Mouse (Mus musculus) layer of hippocampus, adult 2 months (tissue): ENCODE results near the gene Hspb6. TPM values are rescaled to one million over a fixed set of nuclear protein-coding genes. Genes with fewer than 3 reads are reported as not detected.

Experiments
- DNase-seq, 2 experiments: peaks; one replicate each; pipeline ENCODE4 v3.0.0; 2022; ENCODE audit warnings: low spot score in 2 of 2
- H3K27ac ChIP-seq: fragments of 200-600 bp; 2 replicates; pipeline ENCODE4 v1.8.1; 2022
- H3K4me3 ChIP-seq: fragments of 200-600 bp; 2 replicates; pipeline ENCODE4 v1.8.1; 2022; ENCODE audit warnings: mild to moderate bottlenecking
- CTCF ChIP-seq: fragments of 200-600 bp; conservative IDR thresholded peaks from 2 replicates; pipeline ENCODE4 v1.8.1; 2022; ENCODE audit warnings: antibody characterized with exemption, mild to moderate bottlenecking, moderate library complexity
- total RNA-seq, 2 experiments: library from RNA; stranded (reverse); gene quantifications; 2 replicates each; pipeline ENCODE4 v1.2.3; 2021

Gene Hspb6
- total RNA-seq, 2 experiments from 2014 or later = 2.7 to 4.8 TPM

DNA sequence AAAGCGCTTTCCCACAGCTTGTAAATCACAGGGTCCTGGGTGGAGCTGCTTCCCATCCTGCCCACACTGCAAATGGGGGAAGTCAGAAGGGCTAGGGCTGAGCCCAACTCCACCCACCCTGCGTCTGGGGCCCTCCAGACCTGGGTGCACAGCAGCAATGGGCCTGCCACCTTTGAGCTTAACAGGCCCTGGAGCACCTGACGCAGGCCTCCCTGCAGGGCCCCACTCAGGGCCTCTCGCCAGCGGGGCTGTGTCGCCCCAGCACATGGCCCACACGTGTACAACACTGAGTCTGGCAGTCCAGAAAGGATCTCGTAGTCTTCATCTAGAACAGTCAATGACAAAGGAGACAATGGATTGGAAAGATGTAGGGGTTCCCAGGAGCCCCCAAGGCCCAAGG is 28.0 kb downstream of the Hspb6 start:
- no peak overlapping the region for H3K27ac ChIP-seq

GRCm38 (mm10) chr7:30581547-30581946 is 29.6 kb downstream of the Hspb6 start:
- no peak for TF ChIP-seq CTCF
- no peak for DNase-seq
- Histone ChIP-seq H3K4me3 (no peak overlapping the region), H3K27ac (no peak overlapping the region)

More for the DNA sequence above, 28.0 kb downstream of the Hspb6 start:
- no peak for DNase-seq
- no peak for TF ChIP-seq CTCF
- no peak overlapping the region for H3K4me3 ChIP-seq

- Histone ChIP-seq H3K27ac (no peak overlapping the region), H3K4me3 (no peak overlapping the region)
- no peak for TF ChIP-seq CTCF
- DNase-seq = no peak
Observed at GRCm38 (mm10) chr7:30584339-30584738, 32.4 kb downstream of the Hspb6 start.

- Histone ChIP-seq H3K27ac (no peak overlapping the region), H3K4me3 (no peak overlapping the region)
- DNase-seq = no peak
- no peak for TF ChIP-seq CTCF
Observed at GRCm38 (mm10) chr7:30585170-30585569, 33.2 kb downstream of the Hspb6 start.

- TF ChIP-seq CTCF = no peak
- no peak for DNase-seq
- H3K27ac ChIP-seq = no peak overlapping the region
- no peak overlapping the region; the same call in 1 of the 2 replicates for H3K4me3 ChIP-seq
Observed at GRCm38 (mm10) chr7:30586455-30587020, 34.6 kb downstream of the Hspb6 start.

DNA sequence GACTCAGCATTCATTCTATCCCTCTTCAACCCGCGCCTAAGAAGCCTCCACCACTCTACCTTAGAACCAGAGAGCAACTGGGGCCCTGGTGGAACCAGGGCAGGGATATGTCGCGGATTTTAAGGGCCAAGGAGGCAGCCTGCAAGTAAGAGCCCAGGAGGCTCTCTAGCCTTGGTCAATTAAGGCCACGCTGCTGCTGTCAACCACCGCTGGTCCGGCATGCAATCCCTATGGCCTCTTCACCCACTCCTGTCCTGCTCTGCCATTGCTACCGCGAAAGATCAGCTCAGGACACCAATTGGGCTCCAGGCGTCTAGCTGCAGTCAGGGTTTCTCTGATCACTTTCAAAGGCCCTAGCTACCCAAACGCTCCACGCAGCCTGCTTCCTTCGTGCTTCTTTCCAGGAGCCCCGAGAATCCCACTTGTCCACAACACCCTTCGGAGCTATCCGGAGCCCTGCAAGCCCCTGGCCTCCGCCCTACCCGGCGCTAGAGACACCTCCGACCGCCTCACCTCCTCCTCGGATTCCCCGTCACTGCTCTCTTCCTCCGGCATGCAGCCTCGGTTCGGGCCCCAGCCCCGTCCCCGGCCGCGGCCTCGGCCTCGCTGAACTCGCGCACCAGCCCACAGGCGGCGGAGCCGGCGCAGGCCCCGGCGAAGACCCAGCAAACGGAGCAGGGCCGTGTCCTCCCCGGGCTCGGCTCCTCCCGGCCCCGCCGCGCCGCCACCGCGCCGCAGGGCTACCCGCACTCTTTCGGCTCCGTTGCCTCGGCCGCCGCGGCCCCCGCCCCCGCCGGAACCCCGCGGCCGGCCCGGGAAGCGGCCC is 36.1 kb downstream of the Hspb6 start:
- TF ChIP-seq CTCF = no peak
- peak overlapping the region; percentile 90 for H3K4me3 ChIP-seq
- peak overlapping the region; percentile 96 for H3K27ac ChIP-seq
- DNase-seq = no peak

DNA sequence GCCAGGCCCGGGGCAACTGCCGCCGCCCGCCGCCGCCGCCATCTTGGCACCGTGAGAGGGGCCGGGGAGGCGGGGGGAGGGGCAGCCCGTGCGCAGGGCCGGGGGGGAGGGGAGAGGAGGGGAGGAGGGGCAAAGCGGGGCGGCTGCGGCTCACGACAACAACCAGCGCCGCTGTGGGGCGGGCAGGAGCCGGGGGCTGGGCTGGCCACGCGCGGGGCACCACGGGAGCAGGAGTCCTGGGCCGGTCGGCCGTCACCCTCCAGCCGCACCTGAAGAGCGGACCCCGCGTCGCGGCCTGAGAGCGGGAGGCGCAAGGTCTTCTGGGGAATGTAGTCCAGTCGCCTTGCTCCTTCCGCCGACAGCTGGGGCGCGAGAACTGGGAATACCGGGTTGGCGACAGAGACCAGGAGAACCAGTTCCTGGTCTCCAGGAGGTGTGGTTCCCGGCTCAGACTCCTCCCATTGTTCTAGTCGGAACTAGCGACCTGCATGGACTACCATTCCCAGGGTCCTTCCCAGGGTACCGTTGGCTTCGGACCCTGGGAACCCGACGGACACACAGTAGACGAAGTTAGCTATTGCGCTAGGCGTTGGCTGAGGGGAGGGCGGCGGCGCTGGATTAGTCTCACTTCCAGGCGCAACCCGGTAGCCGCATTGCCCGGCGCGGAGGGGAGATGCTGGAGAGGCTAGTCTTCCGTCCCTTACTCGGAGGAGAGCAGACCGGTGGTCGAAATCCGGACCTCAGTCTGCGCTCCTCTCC is 36.9 kb downstream of the Hspb6 start, which contains the start of gene Kmt2b:
TSS of gene Kmt2b (minus strand) at position 51 of the 759 bp plus-strand sequence.
- Histone ChIP-seq H3K4me3 (peak within 1 kb of the TSS; percentile 90), H3K27ac (peak within 1 kb of the TSS; percentile 96)
- TF ChIP-seq CTCF = no peak
- DNase-seq = peak; percentile 94 to 97

DNA sequence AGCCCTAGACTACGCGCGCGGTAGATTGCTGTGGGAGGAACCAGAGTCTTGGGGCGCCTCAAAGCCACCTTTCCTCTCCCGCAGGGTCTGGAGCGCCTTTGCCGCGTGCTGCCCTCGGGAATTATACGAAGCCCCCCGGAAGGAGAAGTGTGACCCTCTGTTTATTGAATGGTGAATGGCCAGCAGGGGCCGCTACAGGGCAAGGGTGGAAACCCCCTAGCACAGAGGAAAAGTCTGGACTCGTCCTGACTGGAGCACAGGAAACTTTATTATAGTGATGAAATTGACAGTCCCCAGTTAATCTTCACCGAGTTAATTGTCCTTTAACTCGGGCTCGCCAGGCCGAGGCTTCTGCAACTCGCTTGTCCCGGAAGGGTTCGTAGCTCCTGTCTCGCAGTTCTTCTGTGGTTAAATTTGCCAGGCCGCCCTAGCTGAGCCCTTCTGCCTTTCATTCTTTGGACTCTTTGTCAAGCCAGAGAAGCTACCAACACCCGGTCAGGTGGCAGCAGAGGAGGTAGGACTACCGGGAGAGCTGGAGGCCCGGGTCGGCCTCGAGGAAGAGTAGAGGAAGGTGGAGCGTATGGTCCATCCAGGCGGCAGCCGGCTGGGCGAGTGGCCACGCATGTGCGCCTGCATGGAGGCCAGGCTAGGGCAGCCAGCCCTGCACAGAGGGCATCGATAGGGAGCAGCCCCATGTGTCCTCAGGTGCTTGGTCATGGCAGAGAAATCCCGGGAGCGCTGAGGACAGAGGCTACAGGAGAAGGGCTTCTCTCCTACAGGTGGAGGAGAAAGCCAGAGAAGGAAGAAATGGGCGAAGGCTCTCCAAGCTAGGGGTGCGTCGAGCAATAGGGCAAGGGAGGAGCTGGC is 37.7 kb downstream of the Hspb6 start:
- Histone ChIP-seq H3K27ac (peak overlapping the region; percentile 96), H3K4me3 (peak overlapping the region; percentile 90)
- DNase-seq = peak; percentile 71 to 84
- peak; percentile 94 for TF ChIP-seq CTCF

- DNase-seq = no peak
- no peak overlapping the region for H3K27ac ChIP-seq
- no peak for TF ChIP-seq CTCF
- H3K4me3 ChIP-seq = no peak overlapping the region
Observed at GRCm38 (mm10) chr7:30590927-30591604, 39.1 kb downstream of the Hspb6 start.

DNA sequence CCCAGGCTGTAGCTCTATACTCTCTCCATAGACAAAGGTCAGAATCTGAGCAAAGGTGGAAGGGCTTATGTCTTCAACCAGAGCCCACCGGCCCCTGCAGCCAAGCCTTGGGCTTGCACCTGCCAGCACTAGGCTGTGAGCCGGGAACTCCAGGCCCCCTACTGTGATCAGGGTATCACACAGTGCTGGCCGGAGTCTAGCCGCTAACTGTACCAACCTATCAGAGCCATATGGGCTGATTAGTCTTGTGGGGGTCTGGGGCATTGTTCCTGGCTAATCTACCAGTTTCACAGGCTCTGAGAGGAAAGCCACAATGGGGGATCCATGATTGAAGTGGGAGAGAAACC is 39.6 kb downstream of the Hspb6 start:
- DNase-seq = no peak
- TF ChIP-seq CTCF = no peak
- Histone ChIP-seq H3K4me3 (no peak overlapping the region), H3K27ac (no peak overlapping the region)

- no peak overlapping the region for H3K27ac ChIP-seq
- no peak for DNase-seq
Observed at GRCm38 (mm10) chr7:30592772-30593423, 40.9 kb downstream of the Hspb6 start.

More at GRCm38 (mm10) chr7:30592772-30593423, 40.9 kb downstream of the Hspb6 start:
- TF ChIP-seq CTCF = no peak
- H3K4me3 ChIP-seq = no peak overlapping the region
